Mouse (Mus musculus): ENCODE measurements around the gene Lin9. TPM values are rescaled to one million over a fixed set of nuclear protein-coding genes. Genes with fewer than 3 reads are reported as not detected.

Lin9 gene
- polyA plus RNA-seq, 1 experiment from 2014 or later, result 4.5 TPM

DNA sequence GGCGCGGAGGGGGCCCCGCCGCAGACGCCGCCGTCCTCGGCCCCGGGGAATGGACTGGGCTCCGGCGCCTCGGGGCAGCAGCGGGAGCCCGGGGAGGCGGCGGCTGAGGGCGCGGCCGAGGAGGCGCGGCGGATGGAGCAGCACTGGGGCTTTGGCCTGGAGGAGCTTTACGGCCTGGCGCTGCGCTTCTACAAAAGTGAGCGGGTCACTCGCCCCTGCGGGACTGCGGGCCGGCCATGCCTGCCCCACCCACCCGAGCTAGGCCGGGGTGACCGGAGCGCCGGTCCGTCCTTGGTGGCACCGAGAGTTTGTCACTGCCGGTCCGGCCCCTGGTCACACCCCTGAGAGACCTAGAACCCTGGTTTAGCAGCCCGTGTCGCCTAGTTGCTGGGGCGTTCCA lies 85.2 kb downstream of the Lin9 start:
- WGBS, result 0% methylated on average over 39 of the region's 42 CpGs

DNA sequence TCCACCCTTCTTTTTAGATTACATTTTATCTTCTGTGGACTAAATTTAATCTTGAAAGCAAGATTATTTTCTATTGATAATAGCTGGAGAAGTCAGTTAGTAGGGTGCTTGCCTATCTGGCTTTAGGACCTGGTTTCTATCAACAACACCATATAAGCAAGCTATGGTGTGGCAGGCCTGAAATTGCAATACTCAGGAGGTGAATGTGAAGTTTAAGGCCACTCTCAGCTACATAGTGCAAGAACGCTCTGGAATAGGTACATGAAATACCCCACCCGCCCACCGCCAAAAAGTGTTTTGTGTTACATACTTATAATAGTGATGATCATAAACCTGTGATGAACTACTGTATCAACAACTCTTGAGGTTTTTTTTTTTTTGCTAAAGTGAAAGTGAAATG lies 88.3 kb downstream of the Lin9 start:
- no peaks in the 10 kb centered on the region for H3K9me3 ChIP-seq (ENCODE audit: control insufficient read depth)
- no peak overlapping the region for H3K27ac ChIP-seq (ENCODE audit: low read depth, low read length)
- no peak overlapping the region for H3K4me3 ChIP-seq (ENCODE audit: low read depth, low read length)
- 0 out of 2 replicates have a peak overlapping the region, but pooled peaks have one; percentile 21 for H3K4me2 ChIP-seq (replicated peaks; ENCODE audit: low read depth)
- peaks cover under 1% of the 10 kb centered on the region for H3K36me3 ChIP-seq (ENCODE audit: control insufficient read depth, insufficient read depth)
- ATAC-seq, result no peak
- no peaks in the 10 kb centered on the region; the same call in 1 of the 2 replicates for H3K4me1 ChIP-seq (replicated peaks; ENCODE audit: control insufficient read depth, insufficient read depth, low read length)
- no peaks in the 10 kb centered on the region for H3K27me3 ChIP-seq (replicated peaks; ENCODE audit: control insufficient read depth, insufficient read depth, low read length)
- WGBS, result 85% methylated on average over 3 of the region's 3 CpGs
- no peak for TF ChIP-seq CTCF (IDR thresholded peaks at IDR 0.05; ENCODE audit: low read depth)
- H3K9ac ChIP-seq (ENCODE audit: low read depth, low read length), result no peak overlapping the region

More for the DNA sequence above, 85.2 kb downstream of the Lin9 start:
- Histone ChIP-seq H3K9ac (ENCODE audit: low read depth, low read length) (peak overlapping the region; percentile 94), H3K27me3 (replicated peaks; ENCODE audit: control insufficient read depth, insufficient read depth, low read length) (no peaks in the 10 kb centered on the region), H3K9me3 (ENCODE audit: control insufficient read depth) (no peaks in the 10 kb centered on the region), H3K4me3 (ENCODE audit: low read depth, low read length) (peak overlapping the region; percentile 99), H3K4me1 (replicated peaks; ENCODE audit: control insufficient read depth, insufficient read depth, low read length) (no peaks in the 10 kb centered on the region; the same call in 1 of the 2 replicates), H3K36me3 (ENCODE audit: control insufficient read depth, insufficient read depth) (no peaks in the 10 kb centered on the region), H3K4me2 (replicated peaks; ENCODE audit: low read depth) (peak overlapping the region; percentile 75), H3K27ac (ENCODE audit: low read depth, low read length) (peak overlapping the region; percentile 94)
- ATAC-seq, result peak; percentile 70
- TF ChIP-seq CTCF (IDR thresholded peaks at IDR 0.05; ENCODE audit: low read depth), result no peak

Other genes with a start within 250 kb of the Lin9 start
- 2.6 and 2.7 TPM in 2 replicates for gene Stum, start 157.6 kb upstream of the Lin9 start, polyA plus RNA-seq (2015; fragmentation: Nextera tagmentation; extraction: Ambion mirVana)
- gene Parp1, start 72.2 kb upstream of the Lin9 start, polyA plus RNA-seq (2015; fragmentation: Nextera tagmentation; extraction: Ambion mirVana), result 20.4 and 22.6 TPM in 2 replicates
- not detected in 2 replicates for gene Mixl1, start 55.9 kb downstream of the Lin9 start, polyA plus RNA-seq (2015; fragmentation: Nextera tagmentation; extraction: Ambion mirVana)
- gene Acbd3, start 84.9 kb downstream of the Lin9 start, polyA plus RNA-seq (2015; fragmentation: Nextera tagmentation; extraction: Ambion mirVana), result 16.9 and 18.4 TPM in 2 replicates
- gene H3f3a, start 172.8 kb downstream of the Lin9 start, polyA plus RNA-seq (2015; fragmentation: Nextera tagmentation; extraction: Ambion mirVana), result 1,056 and 1,104 TPM in 2 replicates
- gene Sde2, start 210.0 kb downstream of the Lin9 start, polyA plus RNA-seq (2015; fragmentation: Nextera tagmentation; extraction: Ambion mirVana), result 13.3 and 16.7 TPM in 2 replicates